Mouse (Mus musculus): Measurements from ENCODE around the gene Agtr1b. TPM values are rescaled to one million over a fixed set of nuclear protein-coding genes. Genes with fewer than 3 reads are reported as not detected.

Gene Agtr1b
- total RNA-seq (2021), result under 1 TPM in 1 of 2 experiments, not detected in 1; 0.20 TPM
- long read RNA-seq, experiment 1, result 0 reads
- long read RNA-seq, experiment 2, result 0 reads

GRCm38 (mm10) chr3:20366558-20367522, at the start of gene Agtr1b:
TSS of gene Agtr1b (minus strand) at chr3:20367177.
- no peak within 1 kb of the TSS for H3K4me3 ChIP-seq
- intact Hi-C loops (cut with DNase I), result no loop called here
- H3K27ac ChIP-seq, result no peak within 1 kb of the TSS

GRCm38 (mm10) chr3:20353598-20353997, 13.4 kb downstream of the Agtr1b start:
- TF ChIP-seq CTCF (IDR thresholded peaks at IDR 0.05), result no peak
- Histone ChIP-seq H3K27ac (no peak overlapping the region), H3K4me3 (no peak overlapping the region)
- DNase-seq (ENCODE audit: extremely low spot score in 1 of 2, low spot score in 2 of 2), result no peak
- intact Hi-C loops (cut with DNase I), result no loop called here

More at GRCm38 (mm10) chr3:20366558-20367522, at the start of gene Agtr1b:
- no peak for TF ChIP-seq CTCF (IDR thresholded peaks at IDR 0.05)
- peak in 1 of 2 experiments; percentile 8 for DNase-seq (ENCODE audit: extremely low spot score in 1 of 2, low spot score in 2 of 2)

DNA sequence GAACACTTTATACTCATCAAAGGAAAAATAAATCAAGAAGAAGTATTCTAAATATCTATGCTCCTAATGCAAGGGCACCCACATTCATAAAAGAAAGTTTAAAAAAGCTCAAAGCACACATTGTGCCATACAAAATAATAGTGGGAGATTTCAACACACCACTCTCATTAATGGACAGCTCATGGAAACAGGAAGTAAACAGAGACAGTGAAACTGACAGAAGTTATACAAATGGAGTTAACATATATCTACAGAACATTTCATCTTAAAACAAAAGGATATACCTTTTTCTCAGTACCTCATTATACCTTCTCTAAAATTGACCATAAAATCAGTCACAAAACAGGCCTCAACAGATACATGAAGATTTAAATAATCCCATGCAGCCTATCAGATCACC, 18.8 kb downstream of the Agtr1b start:
- no peak overlapping the region for H3K27ac ChIP-seq

DNA sequence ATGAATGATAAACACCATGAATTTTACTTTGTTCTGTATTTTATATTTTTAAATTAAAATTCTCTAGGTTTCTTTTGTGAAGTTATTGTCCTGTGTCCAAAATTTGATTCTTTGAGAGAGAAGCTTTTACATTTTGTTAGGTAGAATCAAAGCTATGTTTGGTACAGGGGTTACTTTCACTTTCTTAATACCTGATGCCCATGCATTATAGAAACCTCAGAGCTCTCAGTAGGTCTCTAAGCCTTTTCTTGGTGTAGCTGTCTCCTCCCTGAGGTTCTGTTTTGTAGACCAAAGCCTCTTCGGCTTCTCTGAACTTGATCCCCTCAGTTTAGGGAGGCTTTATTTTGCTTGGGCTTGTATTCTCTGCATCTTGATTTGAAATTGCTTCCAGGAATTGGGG, 26.6 kb downstream of the Agtr1b start:
- TF ChIP-seq CTCF (IDR thresholded peaks at IDR 0.05), result no peak
- intact Hi-C loops (cut with DNase I), result no loop called here
- DNase-seq (ENCODE audit: extremely low spot score in 1 of 2, low spot score in 2 of 2), result no peak
- H3K4me3 ChIP-seq, result no peak overlapping the region
- H3K27ac ChIP-seq, result no peak overlapping the region

More for the DNA sequence above, 18.8 kb downstream of the Agtr1b start:
- TF ChIP-seq CTCF (IDR thresholded peaks at IDR 0.05), result no peak
- no peak for DNase-seq (ENCODE audit: extremely low spot score in 1 of 2, low spot score in 2 of 2)
- intact Hi-C loops (cut with DNase I), result no loop called here
- H3K4me3 ChIP-seq, result no peak overlapping the region

DNA sequence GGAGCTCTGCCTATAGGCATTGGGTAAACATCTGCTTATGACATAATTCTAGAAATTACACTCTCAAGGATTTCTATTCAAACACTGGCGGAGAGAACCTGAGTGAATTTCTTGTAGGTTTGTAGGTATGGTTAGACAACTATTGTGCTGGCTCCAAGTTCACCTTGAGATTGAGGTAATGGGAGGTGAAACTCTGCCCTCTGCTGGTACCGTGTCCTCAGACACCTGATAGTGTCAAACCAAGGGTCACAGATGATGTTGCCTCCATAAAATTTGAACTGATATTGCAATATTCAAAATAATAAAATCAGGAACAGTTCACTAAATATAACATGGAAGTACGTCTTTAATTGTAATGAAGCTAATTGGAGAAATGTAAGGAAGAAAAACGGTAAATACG, 32.3 kb downstream of the Agtr1b start:
- TF ChIP-seq CTCF (IDR thresholded peaks at IDR 0.05), result peak; percentile 18
- Histone ChIP-seq H3K4me3 (no peak overlapping the region), H3K27ac (no peak overlapping the region)
- DNase-seq (ENCODE audit: extremely low spot score in 1 of 2, low spot score in 2 of 2), result no peak
- intact Hi-C loops (cut with DNase I), result no loop called here

DNA sequence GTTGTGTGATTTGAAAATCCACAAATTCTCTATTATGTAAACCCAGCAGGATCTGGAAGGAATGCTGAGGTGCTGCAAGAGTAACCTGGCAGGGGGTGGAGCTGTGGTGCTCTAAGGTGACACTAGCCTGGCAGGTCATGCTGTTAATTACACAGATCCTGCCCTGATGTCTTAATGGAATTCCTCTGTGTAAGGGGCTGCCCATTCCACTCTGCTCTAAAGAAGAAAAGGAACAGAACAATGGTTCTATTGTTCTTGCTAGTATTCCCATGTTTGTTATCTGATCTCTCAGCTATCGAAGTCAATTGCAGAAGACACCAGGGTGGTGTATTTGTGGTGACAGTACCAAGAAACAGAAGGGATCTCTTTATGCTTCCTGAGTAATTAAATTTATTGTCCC, 49.7 kb downstream of the Agtr1b start:
- DNase-seq (ENCODE audit: extremely low spot score in 1 of 2, low spot score in 2 of 2), result no peak
- intact Hi-C loops (cut with DNase I), result no loop called here
- Histone ChIP-seq H3K4me3 (no peak overlapping the region), H3K27ac (no peak overlapping the region)
- TF ChIP-seq CTCF (IDR thresholded peaks at IDR 0.05), result no peak

GRCm38 (mm10) chr3:20309142-20309541, 57.8 kb downstream of the Agtr1b start:
- H3K27ac ChIP-seq, result no peak overlapping the region
- no peak for TF ChIP-seq CTCF (IDR thresholded peaks at IDR 0.05)
- intact Hi-C loops (cut with DNase I), result no loop called here
- no peak for DNase-seq (ENCODE audit: extremely low spot score in 1 of 2, low spot score in 2 of 2)
- H3K4me3 ChIP-seq, result no peak overlapping the region

DNA sequence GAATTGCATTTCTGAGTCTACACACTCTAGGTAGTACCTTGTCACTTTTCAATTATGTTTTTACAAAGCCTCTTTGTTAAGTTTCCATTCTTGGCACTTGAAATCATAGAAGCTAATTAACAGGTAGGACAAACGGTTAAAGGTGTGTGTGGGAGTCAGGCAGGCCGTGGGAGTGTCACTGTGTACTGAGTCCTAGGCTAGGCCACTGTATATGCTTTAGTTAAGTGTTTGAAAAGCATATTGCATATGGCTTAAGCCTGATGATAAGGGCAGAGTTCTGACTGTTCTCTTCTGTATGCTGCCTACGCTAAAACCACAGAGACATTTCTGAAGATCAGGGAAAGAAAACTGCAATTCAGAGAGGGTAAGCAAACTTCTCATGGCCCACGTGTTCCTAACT, 59.7 kb downstream of the Agtr1b start:
- no peak for TF ChIP-seq CTCF (IDR thresholded peaks at IDR 0.05)
- DNase-seq (ENCODE audit: extremely low spot score in 1 of 2, low spot score in 2 of 2), result no peak
- Histone ChIP-seq H3K27ac (no peak overlapping the region), H3K4me3 (no peak overlapping the region)
- intact Hi-C loops (cut with DNase I), result no loop called here

- intact Hi-C loops (cut with DNase I), result no loop called here
- TF ChIP-seq CTCF (IDR thresholded peaks at IDR 0.05), result no peak
- H3K27ac ChIP-seq, result no peak overlapping the region
- no peak overlapping the region for H3K4me3 ChIP-seq
- DNase-seq (ENCODE audit: extremely low spot score in 1 of 2, low spot score in 2 of 2), result no peak
These were observed 62.1 kb downstream of the Agtr1b start for GRCm38 (mm10) chr3:20304758-20305352.

DNA sequence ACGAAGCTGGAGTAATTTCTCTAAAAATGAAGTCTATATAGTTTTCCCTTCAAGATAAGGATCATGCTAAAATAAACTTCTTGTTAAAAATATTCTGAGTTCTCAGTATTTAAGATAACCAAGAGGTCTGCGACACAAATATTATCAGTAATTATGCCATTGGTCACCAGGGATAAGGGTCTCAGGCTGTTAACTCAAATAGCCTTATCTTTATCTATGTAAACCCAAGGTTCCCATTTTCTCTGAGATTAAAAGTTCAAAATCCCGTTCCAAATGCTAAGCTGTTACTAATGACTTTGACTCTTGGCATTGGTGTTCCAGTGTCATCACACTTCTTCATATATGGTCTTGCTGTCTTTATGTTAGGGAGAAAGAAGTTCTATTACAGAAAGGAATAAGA, 71.4 kb downstream of the Agtr1b start:
- TF ChIP-seq CTCF (IDR thresholded peaks at IDR 0.05), result no peak
- Histone ChIP-seq H3K27ac (no peak overlapping the region), H3K4me3 (no peak overlapping the region)
- intact Hi-C loops (cut with DNase I), result no loop called here
- no peak for DNase-seq (ENCODE audit: extremely low spot score in 1 of 2, low spot score in 2 of 2)

- Histone ChIP-seq H3K4me3 (no peak overlapping the region), H3K27ac (no peak overlapping the region)
- no peak for DNase-seq (ENCODE audit: extremely low spot score in 1 of 2, low spot score in 2 of 2)
- intact Hi-C loops (cut with DNase I), result no loop called here
- TF ChIP-seq CTCF (IDR thresholded peaks at IDR 0.05), result no peak
These were observed 72.2 kb downstream of the Agtr1b start for GRCm38 (mm10) chr3:20294542-20295348.

DNA sequence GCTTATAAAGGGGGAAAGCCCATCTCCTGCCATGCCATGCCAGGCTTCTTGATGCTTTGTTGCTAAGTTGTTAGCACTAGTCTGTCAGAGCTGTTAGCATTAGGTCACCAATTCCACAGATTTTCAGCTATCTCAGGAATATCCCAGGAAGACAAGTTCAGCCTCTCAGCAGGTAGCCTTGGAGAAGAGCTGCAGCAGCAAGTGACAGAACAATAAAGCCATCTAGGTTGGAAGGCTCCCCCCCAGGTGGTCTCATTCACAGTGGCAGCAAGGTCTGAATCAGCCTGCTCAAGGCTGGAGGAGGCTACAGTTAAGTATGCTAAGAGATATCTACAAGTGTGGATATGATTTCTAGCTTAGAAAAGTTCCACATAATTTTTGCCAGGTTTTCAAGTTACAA, 75.6 kb downstream of the Agtr1b start:
- no peak overlapping the region for H3K27ac ChIP-seq
- intact Hi-C loops (cut with DNase I), result no loop called here

More for the DNA sequence above, 75.6 kb downstream of the Agtr1b start:
- DNase-seq (ENCODE audit: extremely low spot score in 1 of 2, low spot score in 2 of 2), result no peak
- H3K4me3 ChIP-seq, result no peak overlapping the region
- no peak for TF ChIP-seq CTCF (IDR thresholded peaks at IDR 0.05)

Measured in left cerebral cortex, adult 2 months (tissue).